Mouse (Mus musculus) hematopoietic multipotent progenitor cell, adult 10-12 weeks (in vitro differentiated cells): ENCODE data around the gene Armc2. TPM values are rescaled to one million over a fixed set of nuclear protein-coding genes. Genes with fewer than 3 reads are reported as not detected.

Experiments used
- polyA plus RNA-seq: library from polyadenylated mRNA; stranded (reverse); fragments of >175 nt; gene quantifications from 2 replicates; pipeline ENCODE4 v1.2.3, GENCODE M21; 2012; ENCODE audit warnings: low replicate concordance

The Armc2 gene
- polyA plus RNA-seq = 0.09 and 0.34 TPM in 2 replicates

GRCm38 (mm10) chr10:42018016-42018949, at the start of gene Armc2:
Gene Armc2, minus strand, starts transcription at chr10:42018442.

Other genes starting within 250 kb of the Armc2 start
- 0.51 and 1.5 TPM in 2 replicates for gene Cep57l1, start 208.6 kb downstream of the Armc2 start, polyA plus RNA-seq
- 17.7 and 22.0 TPM in 2 replicates for gene Sesn1, start 208.5 kb downstream of the Armc2 start, polyA plus RNA-seq